8 mouse cellular contexts compared by ENCODE assay signal in the genomic region with DNA sequence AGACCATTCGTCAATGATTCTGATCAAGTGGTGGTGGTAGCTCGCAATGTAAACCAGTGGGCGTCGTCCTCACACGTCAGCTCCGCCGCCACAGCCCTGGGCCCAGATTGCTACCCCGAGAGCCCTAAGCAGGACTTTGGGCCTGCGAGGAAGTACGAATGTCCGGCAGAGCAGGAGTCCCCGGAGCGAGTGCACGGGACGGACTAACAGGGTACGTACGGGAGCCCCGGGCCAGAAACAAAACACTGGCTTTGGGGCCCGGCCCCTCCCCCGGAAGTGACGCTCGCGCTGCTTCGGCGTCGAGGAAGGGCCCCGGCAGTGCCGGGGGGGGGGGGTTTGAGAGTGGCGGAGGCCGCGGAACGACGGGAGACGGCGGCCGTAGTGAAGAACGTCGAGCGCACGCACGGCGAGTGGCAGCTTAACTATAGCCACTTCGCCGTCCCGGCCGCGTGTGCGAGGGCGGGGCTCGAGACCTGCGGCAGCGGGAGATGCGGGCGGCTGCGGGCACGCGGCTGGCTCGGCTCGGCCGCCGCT. TPM values are rescaled to one million over a fixed set of nuclear protein-coding genes. Genes with fewer than 3 reads are reported as not detected.
A peak's percentile ranks its signal among the peaks of the same experiment; 100 is the strongest.
DNase-seq lines count a peak whose midpoint lies in the region; ATAC-seq lines count a peak whose summit lies in the region.

A gene (plus strand): TSS at position 326 of the 534 bp plus-strand sequence.

- H3K27me3 ChIP-seq in heart, embryonic 13.5 days (replicated peaks), result no peaks in the 10 kb centered on the region
- no peaks in the 10 kb centered on the region for H3K27me3 ChIP-seq in liver, embryonic 13.5 days
- H3K27me3 ChIP-seq in stomach, embryonic 16.5 days (ENCODE audit: control insufficient read depth, insufficient read depth, low read length), result no peaks in the 10 kb centered on the region

- peaks cover 32% of the 10 kb centered on the region for H3K4me1 ChIP-seq in heart, embryonic 13.5 days
- H3K4me1 ChIP-seq in liver, embryonic 13.5 days (replicated peaks), result peaks cover 57% of the 10 kb centered on the region
- H3K4me1 ChIP-seq in stomach, embryonic 16.5 days (ENCODE audit: control insufficient read depth, insufficient read depth, low read length), result peaks cover 26% of the 10 kb centered on the region

- no peaks in the 10 kb centered on the region for H3K36me3 ChIP-seq in heart, embryonic 13.5 days
- no peaks in the 10 kb centered on the region; the same call in 1 of the 2 replicates for H3K36me3 ChIP-seq in liver, embryonic 13.5 days
- no peaks in the 10 kb centered on the region for H3K36me3 ChIP-seq in stomach, embryonic 16.5 days (ENCODE audit: control insufficient read depth, insufficient read depth, low read length)

- H3K27ac ChIP-seq in heart, embryonic 13.5 days (replicated peaks), result peak within 1 kb of the TSS; percentile 100
- H3K27ac ChIP-seq in liver, embryonic 13.5 days, result peak within 1 kb of the TSS; percentile 97
- H3K27ac ChIP-seq in stomach, embryonic 16.5 days (ENCODE audit: low read length), result peak within 1 kb of the TSS; percentile 99

- peak within 1 kb of the TSS; percentile 89 for H3K4me3 ChIP-seq in heart, embryonic 13.5 days
- H3K4me3 ChIP-seq in liver, embryonic 13.5 days (replicated peaks), result peak within 1 kb of the TSS; percentile 86
- H3K4me3 ChIP-seq in stomach, embryonic 16.5 days (replicated peaks; ENCODE audit: low read length), result peak within 1 kb of the TSS; percentile 72

- no peaks in the 10 kb centered on the region for H3K9me3 ChIP-seq in heart, embryonic 13.5 days
- no peaks in the 10 kb centered on the region for H3K9me3 ChIP-seq in liver, embryonic 13.5 days (replicated peaks)
- H3K9me3 ChIP-seq in stomach, embryonic 16.5 days (replicated peaks; ENCODE audit: control insufficient read depth, low read length), result no peaks in the 10 kb centered on the region

- H3K9ac ChIP-seq in heart, embryonic 13.5 days, result peak within 1 kb of the TSS; percentile 87
- H3K9ac ChIP-seq in liver, embryonic 13.5 days, result peak within 1 kb of the TSS; percentile 86
- peak within 1 kb of the TSS; percentile 95 for H3K9ac ChIP-seq in stomach, embryonic 16.5 days (ENCODE audit: low read length)

- H3K4me2 ChIP-seq in heart, embryonic 13.5 days, result peak within 1 kb of the TSS; percentile 78
- H3K4me2 ChIP-seq in liver, embryonic 13.5 days, result peak within 1 kb of the TSS; percentile 91
- peak within 1 kb of the TSS; percentile 87 for H3K4me2 ChIP-seq in stomach, embryonic 16.5 days (ENCODE audit: low read depth, low read length)

- WGBS in heart, embryonic 13.5 days, result under 1% methylated on average over 52 of the region's 61 CpGs
- WGBS in liver, embryonic 13.5 days (ENCODE audit: insufficient replicate concordance), result under 1% methylated on average over 61 of the region's 61 CpGs
- WGBS in stomach, embryonic 16.5 days, result under 1% methylated on average over 61 of the region's 61 CpGs

- peak; percentile 74 for ATAC-seq in erythroid progenitor cell, adult 5-6 weeks (replicated peaks; ENCODE audit: low FRiP score, poor library complexity, severe bottlenecking)
- ATAC-seq in heart, embryonic 13.5 days (ENCODE audit: extremely low read depth, insufficient number of reproducible peaks, low FRiP score, low TSS enrichment), result peak; percentile 90
- ATAC-seq in liver, embryonic 13.5 days (ENCODE audit: low read depth), result peak; percentile 84
- peak; percentile 91 for ATAC-seq in stomach, embryonic 16.5 days (ENCODE audit: insufficient read depth, low FRiP score)

- DNase-seq in CD4-positive helper T cell, adult 2 months (ENCODE audit: low read depth, low spot score), result peak; percentile 95
- peak; percentile 63 for DNase-seq in brain, embryonic 18.5 days (ENCODE audit: low read depth, low spot score)
- peak; percentile 96 for DNase-seq in kidney, postnatal 14 days
- DNase-seq in liver, embryonic 13.5 days, result peak; percentile 80
- peak; percentile 93 for DNase-seq in neural tube, embryonic 10.5 days (ENCODE audit: extremely low spot score, low spot score)

RNA-seq across cellular contexts. Expression of the gene that starts here (rescaled TPM):
- 143 and 156 TPM in 2 replicates for total RNA-seq in erythroid progenitor cell, adult 5-6 weeks (2015; ENCODE audit: low replicate concordance)
- 66.2 and 68.6 TPM in 2 replicates for total RNA-seq in erythroid progenitor cell, adult 5-6 weeks (2017; ENCODE audit: low replicate concordance)
- 11.8 and 12.8 TPM in 2 replicates for polyA plus RNA-seq in heart, embryonic 13.5 days (2015; fragmentation: Nextera tagmentation; extraction: Ambion mirVana)
- polyA plus RNA-seq in liver, embryonic 13.5 days (2015; fragmentation: Nextera tagmentation; extraction: Ambion mirVana), result 9.5 and 10.2 TPM in 2 replicates
- 18.6 and 21.3 TPM in 2 replicates for polyA plus RNA-seq in stomach, embryonic 16.5 days (2015; fragmentation: Nextera tagmentation; extraction: Ambion mirVana)

Comparison
In these comparisons a context has a peak if more than half of its experiments do, and no peak if none do; other contexts are left out.
1. Peak in every context shown above with its lines: DNase-seq, ATAC-seq, H3K4me3 ChIP-seq and H3K27ac ChIP-seq.